Mouse (Mus musculus): ENCODE measurements around the gene Mical3. TPM values are rescaled to one million over a fixed set of nuclear protein-coding genes. Genes with fewer than 3 reads are reported as not detected.

The Mical3 gene
- total and polyA plus RNA-seq, 2 experiments from 2014 or later: 25.0 to 83.4 TPM

- Histone ChIP-seq H3K9me3 (ENCODE audit: low read length) (no peaks in the 10 kb centered on the region), H3K36me3 (ENCODE audit: insufficient read depth, low read length) (no peaks in the 10 kb centered on the region), H3K27me3 (ENCODE audit: insufficient read depth, low read length) (no peaks in the 10 kb centered on the region), H3K4me2 (ENCODE audit: low read depth, low read length, poor library complexity, severe bottlenecking) (peak overlapping the region; percentile 63), H3K9ac (replicated peaks; ENCODE audit: low read length, poor library complexity, severe bottlenecking) (no peak overlapping the region), H3K4me3 (ENCODE audit: low read depth, low read length) (no peak overlapping the region), H3K27ac (ENCODE audit: low read depth, low read length) (no peak overlapping the region), H3K4me1 (ENCODE audit: insufficient read depth, low read length) (peaks cover 12% of the 10 kb centered on the region)
- ATAC-seq (ENCODE audit: low FRiP score): no peak
- no peak for DNase-seq (ENCODE audit: low spot score)
- WGBS: 54% methylated on average over 3 of the region's 3 CpGs
- TF ChIP-seq CTCF (IDR thresholded peaks at IDR 0.05): no peak
Observed at GRCm38 (mm10) chr6:121127726-121128125, 3.1 kb downstream of the Mical3 start.

DNA sequence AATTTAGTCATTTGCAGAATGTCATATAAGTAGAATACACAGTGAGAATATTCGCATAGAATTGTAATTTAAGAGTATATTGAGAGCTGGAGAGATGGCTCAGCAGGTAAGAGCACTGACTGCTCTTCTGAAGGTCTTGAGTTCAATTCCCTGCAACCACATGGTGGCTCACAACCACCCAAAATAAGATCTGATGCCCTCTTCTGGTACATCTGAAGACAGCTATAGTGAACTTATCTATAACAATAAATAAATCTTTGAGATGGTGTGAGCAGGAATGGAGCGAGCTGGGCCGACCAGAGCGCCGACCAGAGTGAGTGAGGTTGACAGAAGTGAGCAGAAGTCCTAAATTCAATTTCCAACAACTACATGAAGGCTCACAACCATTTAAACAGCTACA lies 4.6 kb downstream of the Mical3 start:
- Histone ChIP-seq H3K9me3 (ENCODE audit: low read length) (no peaks in the 10 kb centered on the region), H3K4me3 (ENCODE audit: low read depth, low read length) (no peak overlapping the region), H3K36me3 (ENCODE audit: insufficient read depth, low read length) (no peaks in the 10 kb centered on the region), H3K27ac (ENCODE audit: low read depth, low read length) (no peak overlapping the region), H3K4me2 (ENCODE audit: low read depth, low read length, poor library complexity, severe bottlenecking) (no peak overlapping the region), H3K9ac (replicated peaks; ENCODE audit: low read length, poor library complexity, severe bottlenecking) (no peak overlapping the region), H3K27me3 (ENCODE audit: insufficient read depth, low read length) (no peaks in the 10 kb centered on the region), H3K4me1 (ENCODE audit: insufficient read depth, low read length) (peaks cover 10% of the 10 kb centered on the region)
- no peak for DNase-seq (ENCODE audit: low spot score)
- no peak for ATAC-seq (ENCODE audit: low FRiP score)
- no peak for TF ChIP-seq CTCF (IDR thresholded peaks at IDR 0.05)
- WGBS: 85% methylated on average over 5 of the region's 5 CpGs

DNA sequence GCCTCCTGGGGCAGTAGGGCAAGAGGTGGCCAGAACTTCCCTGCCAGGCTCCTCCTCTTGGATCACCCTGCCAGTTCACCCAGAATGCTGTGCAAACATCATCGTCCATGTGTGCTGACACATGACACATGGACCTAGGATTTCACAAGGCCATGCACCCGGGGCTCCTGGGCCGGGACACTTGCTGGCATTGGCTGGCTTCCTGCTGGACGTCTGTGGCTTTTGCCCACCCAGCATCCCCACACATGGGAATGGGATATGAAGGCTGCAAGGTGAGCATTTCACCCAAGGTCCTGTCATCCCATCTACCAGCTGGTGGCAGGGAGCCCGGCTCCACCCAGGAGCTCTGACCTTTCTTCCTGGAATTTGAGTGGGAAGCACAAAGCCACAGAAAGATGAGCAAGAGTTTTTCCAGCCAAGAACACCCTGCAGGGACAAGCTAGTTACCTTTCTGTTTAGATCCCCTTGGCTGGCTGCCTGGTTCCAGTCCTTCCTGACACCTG lies 8.0 kb downstream of the Mical3 start:
- Histone ChIP-seq H3K9ac (replicated peaks; ENCODE audit: low read length, poor library complexity, severe bottlenecking) (no peak overlapping the region), H3K27me3 (ENCODE audit: insufficient read depth, low read length) (no peaks in the 10 kb centered on the region), H3K27ac (ENCODE audit: low read depth, low read length) (no peak overlapping the region), H3K4me3 (ENCODE audit: low read depth, low read length) (no peak overlapping the region), H3K4me2 (ENCODE audit: low read depth, low read length, poor library complexity, severe bottlenecking) (no peak overlapping the region), H3K36me3 (ENCODE audit: insufficient read depth, low read length) (peaks cover 2% of the 10 kb centered on the region; the same call in 1 of the 2 replicates), H3K4me1 (ENCODE audit: insufficient read depth, low read length) (peaks cover 5% of the 10 kb centered on the region), H3K9me3 (ENCODE audit: low read length) (no peaks in the 10 kb centered on the region)
- 86% methylated on average over 5 of the region's 5 CpGs for WGBS
- no peak for TF ChIP-seq CTCF (IDR thresholded peaks at IDR 0.05)
- DNase-seq (ENCODE audit: low spot score) (no peak), ATAC-seq (ENCODE audit: low FRiP score) (no peak)

DNA sequence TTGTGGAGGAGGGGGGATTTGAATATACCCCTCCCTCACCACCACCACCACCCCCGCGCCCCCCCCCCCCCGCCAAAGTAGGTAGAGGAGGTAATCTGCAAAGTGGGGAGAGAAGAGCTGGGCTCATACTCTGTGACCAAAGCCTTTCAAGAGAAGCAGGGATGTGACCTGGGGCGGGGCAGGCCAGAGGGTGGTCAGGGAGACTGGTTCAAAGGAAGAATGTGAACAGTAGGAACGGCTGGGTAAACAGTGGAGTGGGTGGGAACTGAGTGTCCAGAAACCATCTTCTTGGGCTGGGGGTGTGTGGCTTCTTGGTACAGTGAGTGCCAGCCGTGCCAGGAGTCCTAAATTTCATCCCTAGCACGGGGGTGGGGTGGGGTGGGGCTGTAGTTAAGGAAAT lies 10.0 kb downstream of the Mical3 start:
- H3K4me3 ChIP-seq (ENCODE audit: low read depth, low read length): no peak overlapping the region
- no peaks in the 10 kb centered on the region for H3K27me3 ChIP-seq (ENCODE audit: insufficient read depth, low read length)
- TF ChIP-seq CTCF (IDR thresholded peaks at IDR 0.05): no peak
- DNase-seq (ENCODE audit: low spot score) (no peak), ATAC-seq (ENCODE audit: low FRiP score) (0 out of 2 replicates have a peak, but pooled peaks have one; percentile 34)
- no peaks in the 10 kb centered on the region for H3K9me3 ChIP-seq (ENCODE audit: low read length)
- H3K9ac ChIP-seq (replicated peaks; ENCODE audit: low read length, poor library complexity, severe bottlenecking): no peak overlapping the region
- WGBS: 25% methylated on average over 7 of the region's 7 CpGs
- H3K4me2 ChIP-seq (ENCODE audit: low read depth, low read length, poor library complexity, severe bottlenecking): no peak overlapping the region
- no peak overlapping the region for H3K27ac ChIP-seq (ENCODE audit: low read depth, low read length)
- no peaks in the 10 kb centered on the region for H3K4me1 ChIP-seq (ENCODE audit: insufficient read depth, low read length)
- H3K36me3 ChIP-seq (ENCODE audit: insufficient read depth, low read length): peaks cover 2% of the 10 kb centered on the region; the same call in 1 of the 2 replicates

DNA sequence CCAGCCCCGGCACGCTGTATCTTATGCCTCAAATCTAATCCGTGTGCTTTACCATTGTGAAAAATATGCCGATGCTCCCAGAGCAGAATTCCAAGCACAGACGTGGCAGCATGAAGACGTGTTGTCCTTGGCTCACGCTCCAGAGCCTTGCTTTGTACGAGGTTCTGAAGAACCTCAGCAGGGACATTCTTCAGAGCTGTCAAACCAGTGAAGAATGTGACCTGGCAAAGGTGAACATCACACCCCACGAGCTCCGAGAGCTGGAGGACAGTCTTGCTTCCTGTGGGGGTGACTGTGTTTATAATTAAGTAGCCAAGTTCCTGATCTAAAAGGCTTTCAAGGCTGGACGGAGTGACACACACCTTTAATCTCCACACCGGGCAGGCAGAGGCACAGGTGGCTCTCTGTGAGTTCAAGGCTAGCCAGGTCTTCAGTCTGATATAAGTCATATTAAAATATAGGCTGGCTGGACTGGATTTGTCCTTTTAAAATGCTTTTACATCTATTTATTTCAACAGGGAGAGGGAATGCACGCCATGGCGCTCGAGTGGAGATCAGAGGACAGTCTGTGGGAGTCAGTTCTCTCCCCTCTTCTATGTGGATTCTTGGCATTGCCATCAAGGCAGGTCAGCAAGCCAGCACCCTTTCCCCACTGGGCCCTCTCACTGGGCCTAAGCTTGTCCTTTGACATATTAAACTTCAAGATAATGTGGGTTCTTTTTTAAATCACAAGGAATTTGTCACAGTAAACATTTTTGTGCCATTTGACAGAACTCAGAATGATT lies 12.6 kb downstream of the Mical3 start:
- ATAC-seq (ENCODE audit: low FRiP score): no peak
- H3K36me3 ChIP-seq (ENCODE audit: insufficient read depth, low read length): peaks cover 4% of the 10 kb centered on the region; the same call in 1 of the 2 replicates
- H3K9ac ChIP-seq (replicated peaks; ENCODE audit: low read length, poor library complexity, severe bottlenecking): no peak overlapping the region
- H3K27ac ChIP-seq (ENCODE audit: low read depth, low read length): no peak overlapping the region
- TF ChIP-seq CTCF (IDR thresholded peaks at IDR 0.05): no peak
- no peaks in the 10 kb centered on the region for H3K4me1 ChIP-seq (ENCODE audit: insufficient read depth, low read length)
- WGBS: 83% methylated on average over 15 of the region's 15 CpGs
- no peaks in the 10 kb centered on the region for H3K27me3 ChIP-seq (ENCODE audit: insufficient read depth, low read length)
- DNase-seq (ENCODE audit: low spot score): no peak
- H3K4me3 ChIP-seq (ENCODE audit: low read depth, low read length): no peak overlapping the region
- H3K9me3 ChIP-seq (ENCODE audit: low read length): no peaks in the 10 kb centered on the region
- no peak overlapping the region for H3K4me2 ChIP-seq (ENCODE audit: low read depth, low read length, poor library complexity, severe bottlenecking)

DNA sequence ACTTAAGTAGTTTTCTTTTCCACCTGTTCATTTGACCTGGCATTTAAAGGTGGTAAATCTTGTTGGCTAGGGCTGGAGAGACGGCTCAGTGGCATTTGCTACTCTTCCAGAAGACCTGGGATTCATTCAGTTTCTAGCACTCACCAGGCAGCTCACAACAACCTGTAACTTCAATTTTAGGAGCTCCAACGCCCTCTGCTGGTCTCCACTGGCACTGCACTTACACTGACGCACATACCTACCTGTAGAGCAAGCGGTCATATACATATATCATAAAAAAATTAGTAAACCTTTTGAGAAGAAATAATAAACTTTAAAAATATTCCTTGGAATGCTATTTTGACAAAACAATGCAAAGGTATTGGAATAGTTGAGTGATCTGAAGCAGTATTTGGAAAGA lies 13.7 kb downstream of the Mical3 start:
- Histone ChIP-seq H3K4me1 (ENCODE audit: insufficient read depth, low read length) (no peaks in the 10 kb centered on the region), H3K9me3 (ENCODE audit: low read length) (no peaks in the 10 kb centered on the region), H3K4me2 (ENCODE audit: low read depth, low read length, poor library complexity, severe bottlenecking) (no peak overlapping the region), H3K9ac (replicated peaks; ENCODE audit: low read length, poor library complexity, severe bottlenecking) (no peak overlapping the region), H3K4me3 (ENCODE audit: low read depth, low read length) (no peak overlapping the region), H3K27ac (ENCODE audit: low read depth, low read length) (no peak overlapping the region), H3K27me3 (ENCODE audit: insufficient read depth, low read length) (no peaks in the 10 kb centered on the region), H3K36me3 (ENCODE audit: insufficient read depth, low read length) (peaks cover 4% of the 10 kb centered on the region; the same call in 1 of the 2 replicates)
- TF ChIP-seq CTCF (IDR thresholded peaks at IDR 0.05): peak; percentile 59
- WGBS: 79% methylated on average over 4 of the region's 4 CpGs
- DNase-seq (ENCODE audit: low spot score): no peak
- no peak for ATAC-seq (ENCODE audit: low FRiP score)
